ENCODE assay signal across 16 mouse cellular contexts in genomic region chr5:118556387-118556937, GRCm38 (mm10). TPM values are rescaled to one million over a fixed set of nuclear protein-coding genes. Genes with fewer than 3 reads are reported as not detected.
A peak's percentile ranks its signal among the peaks of the same experiment; 100 is the strongest.
DNase-seq lines count a peak whose midpoint lies in the region; ATAC-seq and TF ChIP-seq lines count a peak whose summit lies in the region.
"Had no signal": no experiment of that assay in that cellular context is flagged by ENCODE, and none has a peak within 500 bp of the region (broad histone marks: within the 10 kb centered on the region; RNA-seq: fewer than 3 reads in every experiment).

No protein-coding gene starts in this region.

- TF ChIP-seq POLR2A in bone marrow macrophage, adult 2 months (IDR thresholded peaks at IDR 0.05; ENCODE audit: borderline replicate concordance, low read depth, low read length) = no peak

- 14% methylated on average over 12 of the region's 12 CpGs for WGBS in heart, embryonic 15.5 days

- peaks cover 8% of the 10 kb centered on the region for H3K4me1 ChIP-seq in heart, embryonic 15.5 days (replicated peaks)
- peaks cover 15% of the 10 kb centered on the region for H3K4me1 ChIP-seq in bone marrow macrophage, adult 2 months (ENCODE audit: control insufficient read depth, insufficient read depth, low read length)

- H3K4me2 ChIP-seq in heart, embryonic 15.5 days = peak overlapping the region; percentile 25; the same call in 1 of the 2 replicates
- H3K4me2 ChIP-seq: embryonic facial prominence, embryonic 13.5 days; forebrain, embryonic 15.5 days; midbrain, embryonic 15.5 days; neural tube, embryonic 13.5 days had no signal

- no peak overlapping the region for H3K4me3 ChIP-seq in heart, embryonic 15.5 days
- peak overlapping the region; percentile 32; the same call in 1 of the 2 replicates for H3K4me3 ChIP-seq in bone marrow macrophage, adult 2 months (ENCODE audit: insufficient read depth, low read length)
- H3K4me3 ChIP-seq: embryonic facial prominence, embryonic 13.5 days; forebrain, embryonic 15.5 days; gastrocnemius, adult 2 months; midbrain, embryonic 15.5 days; neural tube, embryonic 13.5 days had no signal

- no peak overlapping the region for H3K27ac ChIP-seq in heart, embryonic 15.5 days
- H3K27ac ChIP-seq in bone marrow macrophage, adult 2 months (ENCODE audit: insufficient read depth, low read depth, low read length) = peak overlapping the region; percentile 49
- H3K27ac ChIP-seq: embryonic facial prominence, embryonic 13.5 days; forebrain, embryonic 15.5 days; gastrocnemius, adult 2 months; midbrain, embryonic 15.5 days; neural tube, embryonic 13.5 days had no signal

- ATAC-seq in heart, embryonic 15.5 days (replicated peaks; ENCODE audit: insufficient number of reproducible peaks, insufficient read depth, low FRiP score, low read depth) = no peak
- peak; percentile 46 for ATAC-seq in megakaryocyte progenitor cell, adult 5-6 weeks (replicated peaks; ENCODE audit: poor library complexity)
- ATAC-seq: forebrain, embryonic 15.5 days; midbrain, embryonic 15.5 days had no signal

- no peaks in the 10 kb centered on the region for H3K36me3 ChIP-seq in heart, embryonic 15.5 days
- H3K36me3 ChIP-seq: embryonic facial prominence, embryonic 13.5 days; forebrain, embryonic 15.5 days; midbrain, embryonic 15.5 days; neural tube, embryonic 13.5 days had no signal

- DNase-seq in heart, adult 11 months = no peak
- peak; percentile 24 for DNase-seq in liver
- no peak for DNase-seq in right cerebral cortex, postnatal 36 days (ENCODE audit: low spot score in 2 of 2)
- no peak for DNase-seq in adrenal gland, postnatal 10 days
- no peak for DNase-seq in urinary bladder, postnatal 10 days (ENCODE audit: low spot score)
- DNase-seq: cerebellum, postnatal 10 days; gastrocnemius, adult 2 months; heart, postnatal 4 days; kidney, adult 2 months had no signal

- TF ChIP-seq CTCF in bone marrow macrophage, adult 2 months (IDR thresholded peaks at IDR 0.05; ENCODE audit: low read depth, low read length) = no peak

- H3K9ac ChIP-seq in heart, embryonic 15.5 days = no peak overlapping the region
- H3K9ac ChIP-seq: embryonic facial prominence, embryonic 13.5 days; forebrain, embryonic 15.5 days; midbrain, embryonic 15.5 days; neural tube, embryonic 13.5 days had no signal

- H3K27me3 ChIP-seq in heart, embryonic 15.5 days = peaks cover 13% of the 10 kb centered on the region
- H3K27me3 ChIP-seq: forebrain, embryonic 15.5 days; neural tube, embryonic 13.5 days had no signal

- H3K9me3 ChIP-seq in heart, embryonic 15.5 days (replicated peaks) = no peaks in the 10 kb centered on the region
- H3K9me3 ChIP-seq: forebrain, embryonic 15.5 days; midbrain, embryonic 15.5 days; neural tube, embryonic 13.5 days had no signal

RNA-seq across cellular contexts. Expression of gene Med13l, which starts 4.0 kb away (rescaled TPM):
- polyA plus RNA-seq in heart, embryonic 15.5 days (2015; fragmentation: Nextera tagmentation; extraction: Ambion mirVana) = 6.1 and 8.2 TPM in 2 replicates
- polyA plus RNA-seq in bone marrow macrophage, adult 2 months (2012; ENCODE audit: insufficient read depth, insufficient read length, missing spikeins) = 25.5 and 31.9 TPM in 2 replicates
- 27.3 and 32.4 TPM in 2 replicates for total RNA-seq in megakaryocyte progenitor cell, adult 5-6 weeks (2015)
- 24.0 and 26.3 TPM in 2 replicates for total RNA-seq in megakaryocyte progenitor cell, adult 5-6 weeks (2017)
- total RNA-seq in adrenal gland, postnatal 10 days (2021) = 10 to 100 TPM; 39.0 to 43.6 TPM
